Mouse (Mus musculus) liver, embryonic 12.5 days (tissue): Measurements from ENCODE around the gene Slamf7. TPM values are rescaled to one million over a fixed set of nuclear protein-coding genes. Genes with fewer than 3 reads are reported as not detected.

Experiments
- ATAC-seq: fragments of 200-750 bp; cut with Nextera tagmentation; 2 replicates; pipeline ENCODE4 v1.8.0; 2017; ENCODE audit warnings: moderate number of reproducible peaks, mild to moderate bottlenecking, moderate library complexity
- H3K27ac ChIP-seq: fragments of 300-500 bp; sonication (generic); 2 replicates; pipeline ENCODE4 v1.5.1; 2016; ENCODE audit warnings: mild to moderate bottlenecking
- H3K27me3 ChIP-seq: fragments of 300-500 bp; sonication (generic); replicated peaks from 2 replicates; pipeline ENCODE4 v1.6.1; 2016; ENCODE audit warnings: mild to moderate bottlenecking, moderate library complexity
- H3K36me3 ChIP-seq: fragments of 300-500 bp; sonication (generic); 2 replicates; pipeline ENCODE4 v1.6.1; 2016; ENCODE audit warnings: mild to moderate bottlenecking, moderate library complexity
- H3K4me1 ChIP-seq: fragments of 300-500 bp; sonication (generic); 2 replicates; pipeline ENCODE4 v1.6.1; 2016
- H3K4me2 ChIP-seq: fragments of 300-500 bp; sonication (generic); 2 replicates; pipeline ENCODE4 v1.6.1; 2016; ENCODE audit warnings: mild to moderate bottlenecking, moderate library complexity
- H3K4me3 ChIP-seq: fragments of 300-500 bp; sonication (generic); 2 replicates; pipeline ENCODE4 v1.5.1; 2016; ENCODE audit warnings: mild to moderate bottlenecking, moderate library complexity
- H3K9ac ChIP-seq: fragments of 300-500 bp; sonication (generic); 2 replicates; pipeline ENCODE4 v1.6.1; 2016; ENCODE audit warnings: mild to moderate bottlenecking, moderate library complexity
- H3K9me3 ChIP-seq: fragments of 300-500 bp; sonication (generic); replicated peaks from 2 replicates; pipeline ENCODE4 v1.6.1; 2016; ENCODE audit warnings: mild to moderate bottlenecking, moderate library complexity
- WGBS: fragments of 180-500 bp; shearing (Covaris S2); methylation state at CpG from one replicate; pipeline ENCODE4 v1.1.7; 2016; ENCODE audit not compliant: insufficient replicate concordance; 5-methylcytosine and 5-hydroxymethylcytosine counted together
- polyA plus RNA-seq: library from polyadenylated mRNA; unstranded; fragments of >200 nt; fragmentation: Nextera tagmentation; extraction: Ambion mirVana; gene quantifications from 2 replicates; pipeline ENCODE4 v1.2.1, GENCODE M21; 2016

The Slamf7 gene
- polyA plus RNA-seq, 1 experiment from 2014 or later, result not detected

- H3K36me3 ChIP-seq, result no peaks in the 10 kb centered on the region
- no peak overlapping the region for H3K4me3 ChIP-seq
- 72% methylated on average over 6 of the region's 6 CpGs for WGBS
- no peak for ATAC-seq
- H3K27ac ChIP-seq, result no peak overlapping the region
- H3K4me2 ChIP-seq, result no peak overlapping the region
- no peaks in the 10 kb centered on the region for H3K27me3 ChIP-seq
- no peaks in the 10 kb centered on the region for H3K4me1 ChIP-seq
- no peaks in the 10 kb centered on the region for H3K9me3 ChIP-seq
- no peak overlapping the region for H3K9ac ChIP-seq
These were observed 13.5 kb upstream of the Slamf7 start for GRCm38 (mm10) chr1:171666350-171666749.

DNA sequence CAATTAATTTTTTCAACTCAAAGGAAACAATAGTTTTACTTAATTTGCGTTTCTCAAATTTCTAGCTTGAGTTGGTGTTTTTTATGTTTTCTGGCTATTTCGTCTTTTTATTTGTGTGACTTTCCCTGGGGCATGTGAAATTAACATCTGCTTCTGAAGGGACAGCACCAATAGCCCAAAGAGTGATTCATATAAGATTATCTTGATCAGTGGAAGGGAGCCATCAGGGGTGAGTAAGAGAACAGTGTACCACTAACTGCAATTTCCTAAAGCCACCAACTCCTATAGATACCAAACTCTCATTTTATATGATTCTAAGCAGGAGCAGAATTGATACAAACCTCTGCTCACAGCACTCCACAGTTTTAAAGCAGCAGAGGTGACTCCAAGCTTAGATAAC lies 10.9 kb upstream of the Slamf7 start:
- ATAC-seq, result no peak
- 75% methylated on average over 2 of the region's 2 CpGs for WGBS

DNA sequence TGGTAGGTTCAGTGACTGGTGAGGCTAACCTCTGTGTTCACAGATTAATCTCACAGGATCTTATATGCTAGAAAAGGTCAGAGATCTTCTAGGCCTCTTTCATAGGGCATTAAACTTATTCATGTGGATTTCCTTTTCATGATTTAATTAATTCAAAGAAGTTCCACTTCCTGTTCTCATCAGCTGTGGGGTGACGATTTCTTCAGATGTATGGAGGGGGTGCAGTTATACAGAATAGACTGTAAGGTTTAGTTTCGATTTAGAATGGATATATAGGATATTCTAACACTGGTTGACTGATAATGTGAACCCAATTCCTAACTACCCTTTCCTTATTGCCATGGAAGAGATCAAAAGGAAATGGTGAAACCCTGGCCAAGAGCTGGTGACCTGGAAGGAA lies 8.6 kb upstream of the Slamf7 start:
- Histone ChIP-seq H3K4me3 (no peak overlapping the region), H3K36me3 (no peaks in the 10 kb centered on the region), H3K4me2 (no peak overlapping the region), H3K9ac (no peak overlapping the region), H3K9me3 (no peaks in the 10 kb centered on the region), H3K4me1 (no peaks in the 10 kb centered on the region), H3K27me3 (no peaks in the 10 kb centered on the region), H3K27ac (no peak overlapping the region)
- no peak for ATAC-seq
- WGBS, result 60% methylated on average over 2 of the region's 2 CpGs

More for the DNA sequence above, 10.9 kb upstream of the Slamf7 start:
- H3K36me3 ChIP-seq, result no peaks in the 10 kb centered on the region
- H3K27me3 ChIP-seq, result no peaks in the 10 kb centered on the region
- no peak overlapping the region for H3K27ac ChIP-seq
- no peaks in the 10 kb centered on the region for H3K4me1 ChIP-seq
- H3K9ac ChIP-seq, result no peak overlapping the region
- H3K9me3 ChIP-seq, result no peaks in the 10 kb centered on the region
- no peak overlapping the region for H3K4me2 ChIP-seq
- H3K4me3 ChIP-seq, result no peak overlapping the region

- H3K4me2 ChIP-seq, result no peak overlapping the region
- no peak for ATAC-seq
- WGBS, result 46% methylated on average over 1 of the region's 1 CpGs
- no peak overlapping the region for H3K4me3 ChIP-seq
- no peaks in the 10 kb centered on the region for H3K4me1 ChIP-seq
- no peaks in the 10 kb centered on the region for H3K27me3 ChIP-seq
- no peaks in the 10 kb centered on the region for H3K36me3 ChIP-seq
- H3K27ac ChIP-seq, result no peak overlapping the region
- H3K9ac ChIP-seq, result no peak overlapping the region
- H3K9me3 ChIP-seq, result no peaks in the 10 kb centered on the region
These were observed 7.6 kb upstream of the Slamf7 start for GRCm38 (mm10) chr1:171660423-171660822.

DNA sequence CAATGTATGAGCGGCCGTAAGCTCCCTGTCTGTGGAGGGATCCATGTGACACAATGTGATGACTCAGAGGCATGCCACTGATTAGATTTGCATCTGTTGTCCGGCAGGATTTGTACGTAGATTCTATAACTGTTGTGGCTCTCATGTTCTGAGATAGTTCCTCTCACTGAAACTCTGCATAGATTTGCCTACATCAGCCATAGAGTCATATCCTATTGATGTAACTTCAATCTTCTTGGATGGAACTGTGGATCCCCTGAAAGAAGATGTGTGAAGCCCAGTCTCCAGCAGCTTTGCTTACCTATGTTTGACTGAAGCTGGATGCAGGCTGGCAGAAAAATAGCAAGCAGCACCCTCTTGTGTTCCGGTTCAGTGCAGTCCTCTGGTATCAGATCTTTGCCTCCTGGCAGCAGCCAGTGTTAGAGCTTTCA lies 5.7 kb upstream of the Slamf7 start:
- Histone ChIP-seq H3K4me1 (no peaks in the 10 kb centered on the region), H3K36me3 (no peaks in the 10 kb centered on the region), H3K4me3 (no peak overlapping the region), H3K27ac (no peak overlapping the region), H3K9ac (no peak overlapping the region), H3K27me3 (no peaks in the 10 kb centered on the region), H3K9me3 (no peaks in the 10 kb centered on the region), H3K4me2 (no peak overlapping the region)
- ATAC-seq, result no peak
- 56% methylated on average over 5 of the region's 5 CpGs for WGBS

- no peak overlapping the region for H3K27ac ChIP-seq
- WGBS, result 60% methylated on average over 8 of the region's 8 CpGs
- H3K4me3 ChIP-seq, result no peak overlapping the region
- no peak overlapping the region for H3K9ac ChIP-seq
- no peaks in the 10 kb centered on the region for H3K36me3 ChIP-seq
- no peak for ATAC-seq
- no peaks in the 10 kb centered on the region for H3K9me3 ChIP-seq
- peaks cover 3% of the 10 kb centered on the region for H3K4me1 ChIP-seq
- 0 out of 2 replicates have a peak, but pooled peaks cover 5% of the 10 kb centered on the region for H3K27me3 ChIP-seq
- H3K4me2 ChIP-seq, result no peak overlapping the region
These were observed 4.0 kb downstream of the Slamf7 start for GRCm38 (mm10) chr1:171648840-171649239.

DNA sequence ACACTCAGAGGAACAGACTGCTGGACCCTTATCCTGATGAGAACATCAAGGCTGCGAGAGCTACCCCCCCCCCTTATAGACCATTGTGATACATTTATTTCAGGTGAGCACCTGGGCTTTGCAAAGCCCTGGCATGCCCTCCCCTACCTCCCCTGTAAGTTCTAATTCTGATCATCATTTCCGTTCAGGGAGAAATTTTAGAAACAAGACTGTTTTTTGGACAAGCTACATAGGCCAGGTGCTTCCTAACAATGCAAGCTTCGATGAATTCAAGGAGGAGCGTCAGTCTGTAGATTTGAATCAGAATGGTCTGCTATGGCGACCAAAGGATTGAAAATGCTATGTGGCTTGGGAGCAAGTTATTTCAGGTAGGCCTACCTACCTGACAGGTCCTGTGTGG lies 5.1 kb downstream of the Slamf7 start:
- Histone ChIP-seq H3K4me2 (no peak overlapping the region), H3K27ac (no peak overlapping the region), H3K36me3 (no peaks in the 10 kb centered on the region), H3K9ac (no peak overlapping the region), H3K9me3 (no peaks in the 10 kb centered on the region), H3K4me1 (peaks cover 10% of the 10 kb centered on the region), H3K27me3 (0 out of 2 replicates have a peak, but pooled peaks cover 5% of the 10 kb centered on the region), H3K4me3 (no peak overlapping the region)
- ATAC-seq, result no peak
- WGBS, result 69% methylated on average over 5 of the region's 5 CpGs

DNA sequence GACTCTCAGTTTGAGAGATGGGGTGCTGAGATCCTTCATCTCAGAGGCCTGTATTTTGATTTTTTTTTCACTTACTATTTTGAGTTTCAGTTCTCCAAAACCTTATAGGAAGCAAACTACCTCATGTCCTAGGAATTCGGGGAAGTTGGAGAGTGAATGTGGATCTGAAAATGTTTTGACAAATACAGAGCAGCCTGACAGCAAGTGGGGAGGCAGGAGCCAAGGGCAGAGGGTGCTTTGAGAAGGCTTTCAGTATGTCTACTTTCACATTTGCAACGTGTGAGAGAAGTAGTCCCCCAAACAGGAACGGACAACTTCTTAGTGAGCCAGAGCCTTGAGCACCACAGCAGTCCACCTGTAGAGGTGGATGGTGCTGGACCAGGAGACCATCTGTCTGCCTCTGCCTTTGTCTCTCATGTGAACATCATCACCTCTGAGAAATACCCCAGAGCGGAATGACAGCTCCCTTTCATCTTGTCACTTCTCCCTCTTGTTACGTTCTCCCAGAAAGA lies 6.3 kb downstream of the Slamf7 start:
- Histone ChIP-seq H3K4me3 (no peak overlapping the region), H3K36me3 (no peaks in the 10 kb centered on the region), H3K27me3 (0 out of 2 replicates have a peak, but pooled peaks cover 4% of the 10 kb centered on the region), H3K9me3 (no peaks in the 10 kb centered on the region), H3K4me1 (peaks cover 10% of the 10 kb centered on the region), H3K27ac (no peak overlapping the region), H3K9ac (no peak overlapping the region), H3K4me2 (no peak overlapping the region)
- WGBS, result 56% methylated on average over 5 of the region's 5 CpGs
- no peak for ATAC-seq

DNA sequence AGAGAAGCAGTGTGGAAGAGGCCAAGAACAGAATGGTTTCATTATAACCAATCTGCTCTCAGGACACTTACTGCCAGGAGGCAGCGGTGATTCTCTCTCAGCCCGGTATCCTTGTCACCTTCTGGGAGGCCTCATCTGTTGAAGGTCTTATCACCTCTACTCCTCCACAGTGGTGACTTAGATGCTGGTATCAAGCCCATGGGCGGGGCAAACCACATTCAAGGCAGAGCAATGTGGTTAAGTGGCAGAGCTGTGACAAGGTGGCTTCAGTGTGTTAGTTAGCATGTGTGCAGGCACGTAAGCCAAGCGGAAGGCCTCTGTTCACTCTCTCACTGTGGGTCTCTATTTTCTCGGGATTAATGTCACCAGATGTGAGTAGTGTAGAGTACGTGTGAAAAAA lies 9.2 kb downstream of the Slamf7 start:
- no peak overlapping the region for H3K27ac ChIP-seq
- H3K9ac ChIP-seq, result no peak overlapping the region
- ATAC-seq, result peak; percentile 92
- 26% methylated on average over 7 of the region's 7 CpGs for WGBS
- H3K27me3 ChIP-seq, result 0 out of 2 replicates have a peak, but pooled peaks cover 4% of the 10 kb centered on the region
- no peaks in the 10 kb centered on the region for H3K36me3 ChIP-seq
- H3K4me2 ChIP-seq, result no peak overlapping the region
- H3K9me3 ChIP-seq, result no peaks in the 10 kb centered on the region
- H3K4me3 ChIP-seq, result no peak overlapping the region
- peaks cover 10% of the 10 kb centered on the region for H3K4me1 ChIP-seq

DNA sequence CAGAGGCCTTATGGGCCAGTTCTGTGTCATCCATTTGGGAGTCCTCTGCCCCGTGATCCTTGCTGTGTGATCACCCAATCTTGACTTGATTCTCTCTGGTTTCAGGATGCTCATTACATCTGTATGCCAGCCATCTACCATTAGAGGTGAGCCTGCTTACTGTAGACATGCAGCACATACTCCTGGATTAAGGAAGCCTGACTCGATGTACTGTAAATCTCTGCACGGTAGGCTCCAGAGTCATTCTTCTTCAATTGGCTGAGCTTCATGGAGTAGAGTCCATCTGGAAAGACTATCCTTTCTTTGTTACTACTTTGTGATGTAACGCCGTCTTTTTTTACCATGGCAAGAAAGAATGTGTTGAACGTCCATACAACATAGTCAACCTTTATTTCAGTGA lies 12.0 kb downstream of the Slamf7 start:
- no peaks in the 10 kb centered on the region for H3K36me3 ChIP-seq
- H3K4me1 ChIP-seq, result peaks cover 10% of the 10 kb centered on the region
- 0 out of 2 replicates have a peak, but pooled peaks cover 4% of the 10 kb centered on the region for H3K27me3 ChIP-seq
- WGBS, result 77% methylated on average over 6 of the region's 6 CpGs
- H3K9ac ChIP-seq, result no peak overlapping the region
- no peaks in the 10 kb centered on the region for H3K9me3 ChIP-seq
- no peak overlapping the region for H3K4me2 ChIP-seq
- ATAC-seq, result no peak
- no peak overlapping the region for H3K4me3 ChIP-seq
- H3K27ac ChIP-seq, result no peak overlapping the region

DNA sequence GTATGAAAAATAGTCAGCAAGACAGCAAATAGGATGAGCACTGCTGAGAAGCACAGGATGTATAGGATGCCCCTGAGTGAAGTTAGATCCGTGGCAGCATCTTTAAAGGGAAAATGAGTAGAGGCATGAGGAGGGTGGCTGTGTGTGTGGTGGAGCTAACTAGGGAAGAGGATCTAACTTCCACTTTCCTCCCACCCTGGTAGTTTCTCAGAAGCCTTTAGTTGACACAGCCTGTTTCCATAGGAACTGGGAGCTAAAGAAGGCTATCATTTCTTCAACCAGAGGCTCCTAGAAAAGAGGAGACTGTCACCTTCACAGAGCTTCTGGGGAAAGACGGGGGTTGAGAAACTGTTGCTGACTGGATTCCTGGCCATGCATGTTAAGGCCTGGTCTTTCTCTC lies 14.1 kb downstream of the Slamf7 start:
- Histone ChIP-seq H3K9ac (no peak overlapping the region), H3K27ac (no peak overlapping the region)
- 51% methylated on average over 2 of the region's 2 CpGs for WGBS

GRCm38 (mm10) chr1:171637101-171637500 lies 15.7 kb downstream of the Slamf7 start:
- ATAC-seq, result no peak
- H3K27ac ChIP-seq, result no peak overlapping the region
- WGBS, result 50% methylated on average over 8 of the region's 8 CpGs
- no peak overlapping the region for H3K9ac ChIP-seq
- no peaks in the 10 kb centered on the region for H3K9me3 ChIP-seq
- H3K27me3 ChIP-seq, result peaks cover 8% of the 10 kb centered on the region; the same call in 1 of the 2 replicates
- no peak overlapping the region for H3K4me2 ChIP-seq
- H3K4me3 ChIP-seq, result no peak overlapping the region
- H3K4me1 ChIP-seq, result no peaks in the 10 kb centered on the region
- no peaks in the 10 kb centered on the region for H3K36me3 ChIP-seq

More for the DNA sequence above, 14.1 kb downstream of the Slamf7 start:
- H3K4me2 ChIP-seq, result no peak overlapping the region
- no peak overlapping the region for H3K4me3 ChIP-seq
- peaks cover 5% of the 10 kb centered on the region for H3K4me1 ChIP-seq
- no peak for ATAC-seq
- H3K27me3 ChIP-seq, result peaks cover 8% of the 10 kb centered on the region; the same call in 1 of the 2 replicates
- H3K36me3 ChIP-seq, result no peaks in the 10 kb centered on the region
- no peaks in the 10 kb centered on the region for H3K9me3 ChIP-seq

GRCm38 (mm10) chr1:171635696-171636095 lies 17.1 kb downstream of the Slamf7 start:
- ATAC-seq, result no peak
- no peaks in the 10 kb centered on the region for H3K4me1 ChIP-seq
- no peak overlapping the region for H3K4me2 ChIP-seq
- WGBS, result 48% methylated on average over 6 of the region's 6 CpGs
- peaks cover 4% of the 10 kb centered on the region; the same call in 1 of the 2 replicates for H3K27me3 ChIP-seq
- H3K36me3 ChIP-seq, result no peaks in the 10 kb centered on the region
- no peaks in the 10 kb centered on the region for H3K9me3 ChIP-seq
- no peak overlapping the region for H3K27ac ChIP-seq
- H3K9ac ChIP-seq, result no peak overlapping the region
- H3K4me3 ChIP-seq, result no peak overlapping the region
